Mouse (Mus musculus): Measurements from ENCODE around the gene Rgl1. TPM values are rescaled to one million over a fixed set of nuclear protein-coding genes. Genes with fewer than 3 reads are reported as not detected.

Rgl1 gene
- polyA plus RNA-seq, 1 experiment from 2014 or later, result 21.2 TPM

- Histone ChIP-seq H3K4me3 (no peak overlapping the region), H3K36me3 (no peaks in the 10 kb centered on the region), H3K27me3 (no peaks in the 10 kb centered on the region), H3K4me1 (peaks cover 19% of the 10 kb centered on the region), H3K9ac (replicated peaks) (no peak overlapping the region), H3K27ac (replicated peaks) (no peak overlapping the region), H3K9me3 (no peaks in the 10 kb centered on the region), H3K4me2 (replicated peaks) (no peak overlapping the region)
- WGBS, result 78% methylated on average over 7 of the region's 7 CpGs
- no peak for ATAC-seq (replicated peaks)
Measured at GRCm38 (mm10) chr1:152639344-152639743, 126.8 kb downstream of the Rgl1 start.

DNA sequence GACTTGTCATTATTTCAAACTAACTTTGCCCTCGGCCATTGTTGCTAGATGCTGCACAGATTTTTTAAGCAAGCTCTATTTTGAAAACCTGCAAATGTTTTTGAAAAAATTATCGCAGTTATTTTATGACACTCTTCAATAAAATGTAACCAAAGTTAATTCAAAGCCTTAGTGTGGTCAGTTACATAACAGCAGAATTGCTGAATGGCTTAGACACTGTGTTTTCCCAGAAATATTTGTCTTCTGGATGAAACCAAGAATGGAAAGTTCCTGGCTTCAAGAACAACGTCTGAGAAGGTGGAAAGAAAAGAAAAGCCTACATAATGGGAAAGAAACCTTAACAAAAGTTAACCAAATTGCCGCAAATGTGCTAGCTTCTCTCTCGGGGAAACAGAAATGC lies 131.5 kb downstream of the Rgl1 start:
- WGBS, result 66% methylated on average over 5 of the region's 5 CpGs
- Histone ChIP-seq H3K36me3 (no peaks in the 10 kb centered on the region), H3K9ac (replicated peaks) (no peak overlapping the region), H3K27ac (replicated peaks) (no peak overlapping the region), H3K27me3 (no peaks in the 10 kb centered on the region), H3K4me1 (0 out of 2 replicates have a peak, but pooled peaks cover 6% of the 10 kb centered on the region), H3K9me3 (no peaks in the 10 kb centered on the region), H3K4me2 (replicated peaks) (no peak overlapping the region), H3K4me3 (no peak overlapping the region)
- no peak for ATAC-seq (replicated peaks)

GRCm38 (mm10) chr1:152629780-152630179 lies 136.4 kb downstream of the Rgl1 start:
- peaks cover 5% of the 10 kb centered on the region; the same call in 1 of the 2 replicates for H3K4me1 ChIP-seq
- H3K9me3 ChIP-seq, result no peaks in the 10 kb centered on the region
- no peak overlapping the region for H3K9ac ChIP-seq (replicated peaks)
- H3K27me3 ChIP-seq, result no peaks in the 10 kb centered on the region
- 9% methylated on average over 3 of the region's 3 CpGs for WGBS
- H3K4me2 ChIP-seq (replicated peaks), result no peak overlapping the region
- H3K27ac ChIP-seq (replicated peaks), result no peak overlapping the region
- H3K36me3 ChIP-seq, result no peaks in the 10 kb centered on the region
- ATAC-seq (replicated peaks), result no peak
- no peak overlapping the region for H3K4me3 ChIP-seq

DNA sequence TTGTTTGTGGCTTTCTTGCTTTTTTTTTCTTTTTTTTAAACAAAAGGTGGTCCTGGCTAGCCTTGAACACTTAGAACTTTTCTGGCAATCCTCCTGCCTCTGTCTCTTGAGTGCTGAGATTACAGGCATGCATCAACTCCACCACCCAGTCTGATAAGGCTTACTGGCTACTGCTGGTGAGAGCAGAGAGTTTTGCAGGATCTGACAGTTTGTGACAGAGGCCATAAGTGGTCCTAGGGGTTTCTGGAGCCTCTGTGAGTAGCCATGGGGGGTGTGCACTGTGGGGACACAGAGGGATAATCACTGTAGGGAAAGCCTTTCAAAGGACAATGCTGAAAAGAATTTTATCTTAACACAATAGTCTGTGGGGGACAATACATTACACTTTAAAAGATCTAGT lies 140.5 kb downstream of the Rgl1 start:
- no peaks in the 10 kb centered on the region for H3K36me3 ChIP-seq
- peak overlapping the region; percentile 69 for H3K4me3 ChIP-seq
- peaks cover 22% of the 10 kb centered on the region for H3K4me1 ChIP-seq
- H3K9ac ChIP-seq (replicated peaks), result peak overlapping the region; percentile 69; the same call in 1 of the 2 replicates
- H3K4me2 ChIP-seq (replicated peaks), result peak overlapping the region; percentile 54
- H3K9me3 ChIP-seq, result no peaks in the 10 kb centered on the region
- no peak for ATAC-seq (replicated peaks)
- H3K27me3 ChIP-seq, result no peaks in the 10 kb centered on the region
- 0 out of 2 replicates have a peak overlapping the region, but pooled peaks have one; percentile 80 for H3K27ac ChIP-seq (replicated peaks)

GRCm38 (mm10) chr1:152624644-152625454 lies 141.3 kb downstream of the Rgl1 start:
- H3K9me3 ChIP-seq, result no peaks in the 10 kb centered on the region
- no peaks in the 10 kb centered on the region for H3K27me3 ChIP-seq
- peak overlapping the region; percentile 54 for H3K4me2 ChIP-seq (replicated peaks)
- peaks cover 22% of the 10 kb centered on the region for H3K4me1 ChIP-seq
- ATAC-seq (replicated peaks), result peak; percentile 93
- H3K4me3 ChIP-seq, result peak overlapping the region; percentile 69
- no peaks in the 10 kb centered on the region for H3K36me3 ChIP-seq
- under 1% methylated on average over 47 of the region's 61 CpGs for WGBS
- peak overlapping the region; percentile 69 for H3K9ac ChIP-seq (replicated peaks)
- peak overlapping the region; percentile 80 for H3K27ac ChIP-seq (replicated peaks)

- 0 out of 2 replicates have a peak overlapping the region, but pooled peaks have one; percentile 7 for H3K27ac ChIP-seq (replicated peaks)
- peak overlapping the region; percentile 54 for H3K4me2 ChIP-seq (replicated peaks)
- 31% methylated on average over 12 of the region's 12 CpGs for WGBS
- H3K4me1 ChIP-seq, result peaks cover 22% of the 10 kb centered on the region
- H3K9me3 ChIP-seq, result no peaks in the 10 kb centered on the region
- H3K9ac ChIP-seq (replicated peaks), result no peak overlapping the region
- no peaks in the 10 kb centered on the region for H3K27me3 ChIP-seq
- ATAC-seq (replicated peaks), result no peak
- no peaks in the 10 kb centered on the region for H3K36me3 ChIP-seq
- H3K4me3 ChIP-seq, result peak overlapping the region; percentile 69
Measured at GRCm38 (mm10) chr1:152623375-152624270, 142.5 kb downstream of the Rgl1 start.

GRCm38 (mm10) chr1:152622765-152623211 lies 143.4 kb downstream of the Rgl1 start:
- peaks cover 22% of the 10 kb centered on the region for H3K4me1 ChIP-seq
- peak overlapping the region; percentile 54; the same call in 1 of the 2 replicates for H3K4me2 ChIP-seq (replicated peaks)
- H3K9me3 ChIP-seq, result no peaks in the 10 kb centered on the region
- no peak overlapping the region for H3K27ac ChIP-seq (replicated peaks)
- no peak overlapping the region for H3K4me3 ChIP-seq
- H3K27me3 ChIP-seq, result no peaks in the 10 kb centered on the region
- no peak for ATAC-seq (replicated peaks)
- 93% methylated on average over 9 of the region's 9 CpGs for WGBS
- H3K36me3 ChIP-seq, result no peaks in the 10 kb centered on the region
- no peak overlapping the region for H3K9ac ChIP-seq (replicated peaks)

DNA sequence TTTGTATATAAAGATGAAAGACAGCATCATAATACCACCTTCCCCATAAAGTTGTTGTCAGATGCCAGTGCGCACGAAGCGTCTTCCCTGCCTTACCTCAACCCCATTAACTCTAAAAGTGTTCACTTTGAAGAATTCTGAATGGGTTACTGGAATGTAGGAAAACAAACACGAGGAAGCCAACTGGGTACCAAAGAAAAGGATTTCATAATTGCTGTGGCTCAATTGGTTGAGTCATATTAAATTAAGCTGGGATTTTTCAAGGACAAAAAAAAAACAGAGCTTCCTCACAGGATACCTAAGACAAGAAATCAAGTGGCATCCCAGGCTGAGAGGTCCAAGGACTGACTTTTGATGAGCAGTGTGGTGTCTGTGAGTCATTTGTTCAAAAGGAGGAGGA lies 144.5 kb downstream of the Rgl1 start:
- Histone ChIP-seq H3K9ac (replicated peaks) (no peak overlapping the region), H3K27me3 (no peaks in the 10 kb centered on the region), H3K36me3 (no peaks in the 10 kb centered on the region), H3K4me3 (no peak overlapping the region), H3K4me1 (peaks cover 22% of the 10 kb centered on the region), H3K4me2 (replicated peaks) (no peak overlapping the region), H3K27ac (replicated peaks) (no peak overlapping the region), H3K9me3 (no peaks in the 10 kb centered on the region)
- WGBS, result 56% methylated on average over 4 of the region's 4 CpGs
- no peak for ATAC-seq (replicated peaks)

DNA sequence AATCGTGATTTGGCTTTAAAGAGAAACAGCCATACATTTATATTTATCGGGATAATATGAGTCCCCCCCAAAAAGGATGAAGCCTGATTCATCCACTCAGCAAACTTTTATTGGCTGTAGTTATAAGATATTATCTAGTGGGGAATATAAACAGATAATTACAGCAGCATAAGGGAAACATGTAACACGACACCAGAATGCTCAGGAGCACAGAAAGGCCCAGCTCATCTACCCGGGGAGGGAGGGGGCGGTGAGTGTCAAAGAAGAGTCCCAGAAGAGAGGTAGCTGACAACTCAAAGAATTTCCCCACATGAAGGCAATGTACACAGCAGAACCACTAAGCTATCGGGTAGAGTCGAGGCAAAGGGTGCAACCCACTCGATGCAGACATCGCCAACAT lies 146.8 kb downstream of the Rgl1 start:
- Histone ChIP-seq H3K4me1 (peaks cover 16% of the 10 kb centered on the region), H3K4me2 (replicated peaks) (no peak overlapping the region), H3K4me3 (no peak overlapping the region), H3K9ac (replicated peaks) (no peak overlapping the region), H3K27ac (replicated peaks) (no peak overlapping the region), H3K36me3 (no peaks in the 10 kb centered on the region), H3K9me3 (no peaks in the 10 kb centered on the region), H3K27me3 (no peaks in the 10 kb centered on the region)
- WGBS, result 90% methylated on average over 9 of the region's 9 CpGs
- ATAC-seq (replicated peaks), result no peak

GRCm38 (mm10) chr1:152618896-152619295 lies 147.3 kb downstream of the Rgl1 start:
- Histone ChIP-seq H3K9me3 (no peaks in the 10 kb centered on the region), H3K4me3 (no peak overlapping the region), H3K27ac (replicated peaks) (no peak overlapping the region), H3K9ac (replicated peaks) (no peak overlapping the region), H3K4me2 (replicated peaks) (no peak overlapping the region), H3K4me1 (peaks cover 11% of the 10 kb centered on the region), H3K27me3 (no peaks in the 10 kb centered on the region), H3K36me3 (no peaks in the 10 kb centered on the region)
- WGBS, result 89% methylated on average over 3 of the region's 3 CpGs
- ATAC-seq (replicated peaks), result no peak

DNA sequence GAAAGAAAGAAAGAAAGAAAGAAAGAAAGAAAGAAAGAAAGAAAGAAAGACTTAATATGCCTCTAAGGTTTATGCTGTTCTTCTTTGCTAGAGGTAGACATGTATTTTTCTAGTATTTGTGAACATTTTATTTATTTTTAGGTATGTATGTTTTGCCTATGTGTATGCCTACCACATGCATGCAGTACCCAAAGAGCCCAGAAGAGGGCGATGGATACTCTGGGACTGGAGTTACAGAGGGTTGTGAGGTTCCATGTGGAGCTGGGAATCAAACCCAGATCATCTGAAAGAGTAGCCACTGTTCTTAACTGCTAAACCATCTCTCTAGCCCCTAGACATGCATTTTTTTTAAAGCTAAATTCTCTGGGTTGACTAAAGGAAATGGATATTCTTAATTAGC lies 147.8 kb downstream of the Rgl1 start:
- Histone ChIP-seq H3K4me1 (0 out of 2 replicates have a peak, but pooled peaks cover 5% of the 10 kb centered on the region), H3K9me3 (no peaks in the 10 kb centered on the region), H3K36me3 (no peaks in the 10 kb centered on the region), H3K27me3 (no peaks in the 10 kb centered on the region), H3K4me3 (no peak overlapping the region), H3K9ac (replicated peaks) (no peak overlapping the region), H3K4me2 (replicated peaks) (no peak overlapping the region), H3K27ac (replicated peaks) (no peak overlapping the region)
- WGBS, result 58% methylated on average over 1 of the region's 1 CpGs
- no peak for ATAC-seq (replicated peaks)

DNA sequence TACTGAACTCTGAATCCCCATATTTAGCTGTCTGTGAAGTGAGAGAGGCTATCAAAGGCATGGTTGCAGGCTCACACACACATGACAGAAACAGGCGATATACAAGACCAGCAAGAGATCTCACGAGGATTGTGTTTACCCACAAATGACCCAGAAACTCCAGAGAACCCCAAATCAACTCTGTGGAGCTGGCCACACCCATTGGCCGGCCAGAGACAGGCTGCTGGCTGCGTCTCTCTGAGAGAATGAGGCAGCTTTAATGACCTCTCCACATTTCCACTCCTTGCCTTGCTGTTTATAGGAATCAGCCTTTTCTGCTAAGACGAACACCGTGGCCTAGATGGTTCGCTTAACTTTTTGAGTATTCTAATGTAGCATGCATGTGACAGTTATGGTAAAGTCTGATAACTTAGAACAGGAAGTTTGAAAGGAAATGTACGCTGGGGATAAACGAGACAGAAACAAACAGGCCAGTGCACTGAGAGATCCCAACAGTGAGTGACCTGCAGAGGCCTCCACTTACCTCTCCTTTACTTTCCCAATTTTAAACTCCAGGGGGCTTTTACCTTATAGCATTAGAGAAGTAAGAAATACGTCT lies 148.3 kb downstream of the Rgl1 start:
- no peak overlapping the region for H3K9ac ChIP-seq (replicated peaks)
- H3K27ac ChIP-seq (replicated peaks), result no peak overlapping the region
- 0 out of 2 replicates have a peak, but pooled peaks cover 2% of the 10 kb centered on the region for H3K4me1 ChIP-seq
- H3K36me3 ChIP-seq, result no peaks in the 10 kb centered on the region
- H3K4me3 ChIP-seq, result no peak overlapping the region
- no peaks in the 10 kb centered on the region for H3K9me3 ChIP-seq
- ATAC-seq (replicated peaks), result no peak
- H3K4me2 ChIP-seq (replicated peaks), result no peak overlapping the region
- H3K27me3 ChIP-seq, result no peaks in the 10 kb centered on the region
- 87% methylated on average over 10 of the region's 10 CpGs for WGBS

Data from forebrain, embryonic 15.5 days (tissue).